Mouse (Mus musculus) 3T3-L1 (cell line): ENCODE measurements at regions not wholly inside any gene's neighbourhood (a gene's known extent, or its start where the extent isn't known, plus 50 kb on each side); places are given as distances from the start of the nearest gene placed in this dataset.
A peak's percentile ranks its signal among the peaks of the same experiment; 100 is the strongest.

ENCODE experiments used
- DNase-seq: peaks from one replicate; pipeline ENCODE4 v3.0.0-alpha.2; 2015; ENCODE audit warnings: low read depth, low spot score

DNA sequence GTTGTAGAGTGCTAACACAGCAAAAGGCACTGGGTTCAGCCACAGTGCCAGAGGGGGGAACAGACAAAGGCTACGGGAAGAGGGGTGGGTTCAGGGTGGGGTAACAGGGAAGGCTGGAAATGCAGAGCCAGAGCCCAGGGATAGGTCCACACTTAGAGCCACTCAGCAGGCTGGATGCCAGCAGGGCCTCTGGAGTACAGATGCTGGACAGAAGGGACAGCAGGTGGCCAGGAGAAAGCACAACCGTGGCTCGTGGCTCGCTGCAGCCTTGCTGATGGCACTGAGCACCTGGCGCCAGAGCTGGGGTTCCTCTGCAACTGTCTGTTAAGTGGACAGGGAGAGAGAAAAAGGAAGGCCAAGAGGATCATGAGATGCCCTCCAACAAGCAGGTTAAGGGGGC, 174.2 kb downstream of the Mroh4 start:
- DNase-seq: no peak

DNA sequence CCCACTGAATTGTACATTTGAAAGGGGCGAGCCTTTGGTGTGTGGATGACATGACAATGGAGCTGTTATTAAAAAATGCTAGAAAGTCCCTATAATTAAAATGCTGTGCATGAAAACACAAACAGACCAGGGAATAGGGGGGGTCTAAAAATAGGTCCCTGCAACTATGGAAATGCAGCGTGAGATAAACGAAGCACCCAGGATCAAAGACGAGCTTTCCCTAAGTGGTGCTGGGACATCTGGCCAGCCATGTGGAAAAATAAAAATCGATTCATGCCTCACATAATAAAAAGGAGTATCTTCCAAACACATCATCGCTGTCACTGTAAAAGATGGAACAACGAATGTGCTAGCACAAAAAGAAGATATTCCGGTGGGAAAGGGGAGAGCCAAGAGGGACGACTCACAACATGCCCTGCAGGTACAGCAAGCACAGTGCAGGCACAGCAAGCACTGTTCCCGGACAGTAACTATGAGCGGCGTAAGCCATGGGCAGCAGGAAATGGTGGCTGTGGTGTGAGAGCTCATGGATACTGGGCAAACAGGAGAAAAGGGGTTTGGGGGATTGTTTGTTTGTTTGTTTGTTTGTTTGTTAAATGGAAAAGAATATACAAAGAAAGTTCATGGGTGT, 176.7 kb downstream of the Mroh4 start:
- DNase-seq: no peak

DNA sequence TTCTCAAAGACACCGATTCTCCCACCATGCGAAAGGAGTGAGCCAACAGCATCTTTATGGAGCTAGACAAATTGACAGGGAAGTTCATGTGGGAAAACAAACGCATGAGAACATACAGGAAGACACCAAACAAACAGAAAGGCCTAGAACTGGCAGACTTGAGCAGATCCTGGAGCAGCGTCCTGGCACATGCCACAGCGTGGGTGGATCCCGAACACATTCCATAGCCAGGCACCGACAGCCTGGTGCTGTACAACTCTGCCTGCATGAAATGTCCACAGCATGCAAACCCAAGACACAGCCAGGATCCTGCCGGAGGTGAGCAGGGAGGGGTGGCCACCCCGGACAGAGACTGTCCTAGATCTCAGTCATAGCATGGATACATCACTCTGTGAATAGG, 177.2 kb downstream of the Mroh4 start:
- DNase-seq: no peak

DNA sequence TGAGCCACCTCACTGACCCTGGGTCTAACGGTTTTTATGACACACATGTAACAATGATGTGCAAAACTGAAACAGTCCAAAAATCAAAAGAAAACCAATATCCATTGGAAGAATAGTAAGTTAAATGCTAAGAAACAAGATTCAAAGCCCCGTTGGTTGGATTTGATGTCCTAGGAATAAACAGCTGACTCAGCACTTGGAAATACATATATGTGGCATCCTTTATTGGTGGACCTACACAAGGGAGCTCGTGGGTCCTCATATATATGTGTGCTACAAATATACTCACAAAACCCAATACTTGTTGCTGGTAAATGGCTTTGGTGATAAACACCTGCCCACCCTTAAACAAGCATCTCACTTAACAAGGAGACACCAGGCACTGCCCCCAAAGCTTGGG, 178.2 kb downstream of the Mroh4 start:
- no peak for DNase-seq

DNA sequence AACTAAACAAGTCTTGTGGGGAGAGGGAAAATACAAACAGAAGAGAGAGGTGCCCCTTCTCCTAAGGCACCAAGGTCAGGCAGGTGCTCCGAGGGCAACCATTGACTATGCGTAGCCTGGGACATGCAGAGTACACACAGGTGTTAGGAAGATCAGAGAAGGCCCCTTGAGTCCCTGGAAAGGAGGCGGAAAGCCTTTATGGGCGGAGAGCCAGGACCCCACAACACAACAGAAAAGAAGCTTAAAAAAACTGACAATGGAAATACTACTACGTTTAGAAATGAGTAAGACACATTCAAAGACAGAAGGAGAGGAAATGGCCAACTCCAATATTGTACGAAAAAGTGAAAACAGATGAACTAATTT, 179.5 kb downstream of the Mroh4 start:
- no peak for DNase-seq

DNA sequence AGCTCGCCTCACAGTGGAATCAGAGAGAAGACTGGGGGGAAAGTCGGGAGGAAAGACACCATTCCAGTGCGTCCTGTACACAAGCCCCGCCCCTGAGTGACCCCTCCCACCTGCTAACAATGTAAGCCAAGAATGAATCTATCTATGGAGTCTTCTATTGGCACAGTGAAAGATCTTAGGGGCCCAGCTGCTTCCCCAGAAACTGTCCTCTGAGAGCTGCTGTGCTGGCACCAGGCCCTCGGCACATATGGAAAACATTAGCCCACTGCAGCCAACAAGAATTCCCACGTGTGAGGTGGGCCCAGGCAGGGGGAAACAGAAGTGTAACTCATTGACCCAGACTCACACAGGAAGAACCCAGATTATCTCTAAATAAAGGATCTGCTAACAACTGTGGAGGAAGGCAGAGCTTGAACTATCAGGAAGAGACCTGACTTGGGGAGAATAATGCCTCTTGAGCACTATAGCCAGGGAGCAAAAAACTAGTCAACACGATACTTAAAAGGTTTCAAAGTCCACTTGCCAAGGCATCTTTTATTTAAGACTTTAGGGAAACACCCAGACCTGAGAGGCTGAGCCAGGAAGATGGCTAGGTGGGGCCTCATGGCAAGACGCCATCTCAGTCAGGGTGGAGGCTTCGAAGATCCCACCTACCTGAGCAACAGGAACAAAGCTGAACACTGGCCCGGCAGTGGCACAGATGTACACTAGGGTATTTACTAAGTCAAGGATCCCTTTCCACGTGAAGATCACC, 180.1 kb downstream of the Mroh4 start:
- DNase-seq: peak; percentile 47

DNA sequence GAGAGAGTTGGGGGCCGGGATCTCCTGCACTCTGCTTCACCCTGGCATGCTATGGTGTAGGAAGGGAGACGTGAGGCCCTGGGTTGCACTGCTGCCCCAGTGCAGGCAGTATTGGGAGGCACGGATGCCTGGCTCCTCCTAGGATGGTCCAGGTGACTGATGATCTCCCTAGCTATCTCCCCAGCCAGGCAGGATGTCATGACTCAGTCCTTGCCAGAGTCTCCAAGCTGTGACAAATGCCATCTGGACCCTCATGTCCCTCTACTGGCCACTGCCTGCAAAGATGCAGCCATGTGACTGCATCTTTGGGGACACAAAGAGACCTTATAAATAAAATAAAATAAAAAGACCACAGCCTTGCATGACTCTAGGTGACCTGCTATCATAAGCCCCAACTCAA, 181.6 kb downstream of the Mroh4 start:
- DNase-seq: no peak

DNA sequence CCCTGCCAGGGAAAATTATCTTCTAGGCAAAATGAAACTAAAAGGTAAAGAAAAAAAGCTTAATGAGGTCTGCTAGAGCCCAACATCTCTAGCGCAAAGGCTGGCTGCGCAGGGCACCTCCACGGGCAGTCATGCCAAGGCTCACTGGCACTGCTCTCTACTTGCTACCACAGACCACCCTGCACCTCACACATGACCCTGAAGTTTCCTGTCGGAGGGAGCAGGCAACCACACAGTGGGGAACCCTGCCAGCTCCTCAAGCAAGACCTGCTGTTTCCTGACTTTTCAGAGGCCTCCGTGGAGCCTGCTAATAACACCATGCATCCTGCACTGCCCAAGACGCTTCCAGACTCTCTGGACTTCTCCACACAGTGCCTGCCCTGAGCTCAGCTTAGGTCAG, 182.3 kb downstream of the Mroh4 start:
- DNase-seq: no peak

DNA sequence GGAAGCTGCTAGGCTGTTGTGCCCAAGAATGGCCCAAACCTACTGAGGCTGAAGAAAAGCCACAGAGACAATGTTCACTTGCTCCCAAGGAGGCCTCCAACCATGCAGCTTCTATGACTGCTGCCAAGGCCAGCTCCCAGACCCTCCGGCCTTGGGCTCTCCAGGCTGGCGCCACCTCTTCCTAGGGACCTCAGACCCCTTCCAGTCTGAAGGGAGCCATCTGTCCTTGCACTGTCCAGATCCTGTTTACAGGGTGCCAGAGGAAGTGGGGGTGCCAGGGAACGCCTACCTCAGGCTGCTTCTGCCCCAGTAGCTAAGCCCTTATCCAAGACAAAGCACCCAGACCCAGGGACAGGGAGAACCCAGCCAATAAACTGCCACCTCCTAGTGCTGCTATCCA, 183.7 kb downstream of the Mroh4 start:
- no peak for DNase-seq

DNA sequence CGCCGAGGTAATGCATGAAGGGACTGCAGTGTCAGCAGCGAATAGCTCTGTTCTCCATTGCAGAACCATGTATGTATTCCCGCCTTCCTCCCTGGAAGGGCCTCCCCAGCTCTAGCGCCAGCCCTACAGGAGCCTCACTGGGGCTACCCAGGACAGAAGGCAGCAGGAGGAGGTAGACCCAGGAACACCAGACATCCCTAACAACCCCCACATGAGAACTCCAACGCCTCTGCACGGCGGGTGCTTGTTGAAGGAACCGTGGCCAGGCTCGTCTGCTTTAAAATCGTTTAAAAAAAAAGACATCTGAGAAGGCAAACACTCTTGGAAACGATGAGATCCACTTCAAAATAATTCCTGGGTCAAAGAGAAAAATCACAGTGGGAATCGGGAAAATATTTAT, 194.3 kb downstream of the Mroh4 start:
- DNase-seq: no peak

DNA sequence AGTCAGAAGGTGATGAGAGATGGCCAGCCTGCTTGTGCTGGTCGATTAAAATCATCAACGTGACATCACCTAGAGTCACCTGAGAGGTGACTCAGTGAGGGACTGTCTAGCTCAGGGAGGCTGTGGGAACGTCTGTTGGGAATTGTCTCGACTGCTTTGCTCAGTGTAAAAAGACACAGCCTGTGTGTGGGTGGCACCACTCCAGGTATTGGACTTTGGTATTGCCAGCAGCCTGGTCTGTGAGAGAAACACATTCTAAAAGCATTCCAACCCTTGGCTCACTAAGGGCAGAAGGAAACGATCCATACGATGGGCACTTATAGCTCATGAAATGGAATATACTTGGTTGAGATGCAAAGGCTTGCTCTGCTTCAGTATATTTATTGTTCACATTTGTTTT, 209.2 kb downstream of the Mroh4 start:
- no peak for DNase-seq

DNA sequence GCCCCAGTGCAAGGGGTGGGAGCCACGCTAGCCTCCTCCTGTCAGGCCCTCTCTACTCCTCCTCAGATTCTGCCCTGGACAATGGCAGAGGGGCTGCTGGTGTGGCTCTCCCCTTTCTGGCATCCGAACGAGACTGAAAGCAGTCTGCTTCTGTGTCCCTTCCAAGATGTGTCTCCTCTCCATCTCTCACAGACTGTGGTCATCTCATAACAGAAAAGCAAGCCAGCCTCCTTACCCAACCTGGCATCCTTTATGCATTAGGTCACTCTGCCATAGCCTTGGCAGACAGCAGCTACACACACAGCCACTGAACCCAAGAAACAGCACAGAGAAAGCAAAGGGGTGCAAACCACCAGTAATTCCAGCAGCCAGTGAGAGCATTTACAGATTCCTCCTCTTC, 213.2 kb downstream of the Mroh4 start:
- DNase-seq: no peak

DNA sequence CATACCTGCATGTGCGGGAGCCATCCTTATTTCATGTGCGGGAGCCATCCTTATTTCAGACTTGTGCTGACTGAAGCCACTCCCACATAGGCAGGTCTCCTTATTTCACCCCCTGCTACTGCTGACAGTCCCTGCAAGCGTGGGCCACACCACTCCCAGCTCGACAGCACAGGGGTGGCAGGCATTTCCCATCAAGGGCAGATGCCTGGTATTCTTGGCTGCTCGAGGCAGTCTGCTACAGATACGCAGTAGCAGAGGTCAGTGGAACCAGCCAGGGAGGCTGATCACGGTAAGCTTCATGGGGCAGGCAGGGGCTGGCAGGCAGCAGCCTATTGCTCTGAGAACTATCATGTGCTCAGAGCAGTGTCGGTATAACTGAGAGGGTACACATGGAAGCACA, 215.6 kb downstream of the Mroh4 start:
- DNase-seq: no peak

DNA sequence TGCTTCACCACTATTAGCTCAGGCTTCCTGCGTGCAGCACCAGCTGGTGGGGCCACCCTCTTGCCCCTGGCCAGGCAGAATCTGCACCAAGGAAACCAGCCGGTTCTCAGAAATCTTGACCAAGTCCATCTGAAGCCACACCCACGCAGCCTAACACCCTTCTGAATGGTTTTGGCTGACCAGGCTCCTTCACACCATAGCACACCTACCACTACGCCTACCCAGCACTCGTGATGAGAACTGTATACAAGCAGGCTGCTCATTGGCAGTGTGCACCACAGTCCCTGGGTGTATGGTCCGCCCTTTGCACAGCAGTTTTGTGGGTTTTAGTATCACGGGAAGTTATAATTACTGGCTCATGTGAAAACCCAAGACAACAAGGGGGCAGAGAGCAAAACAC, 217.5 kb downstream of the Mroh4 start:
- DNase-seq: no peak

DNA sequence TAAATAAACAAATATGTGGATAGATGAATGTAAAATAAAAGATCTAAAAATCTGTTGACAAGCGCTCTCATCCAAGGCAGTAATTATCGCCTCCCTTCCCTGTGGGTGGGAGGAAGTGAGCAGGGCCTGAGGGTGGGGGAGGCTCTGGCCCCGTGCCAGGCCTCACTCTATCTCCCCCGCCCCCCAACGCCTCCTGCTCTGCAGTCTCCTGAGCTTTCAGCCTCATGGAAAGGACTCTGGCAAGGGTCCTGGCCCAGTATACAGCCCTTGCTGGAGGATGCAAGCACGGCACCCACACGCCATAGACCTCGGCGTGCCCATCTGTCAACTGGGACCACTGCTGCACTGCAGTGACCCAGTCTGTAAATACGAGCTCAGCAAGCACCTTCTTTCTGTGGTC, 222.9 kb downstream of the Mroh4 start:
- no peak for DNase-seq

DNA sequence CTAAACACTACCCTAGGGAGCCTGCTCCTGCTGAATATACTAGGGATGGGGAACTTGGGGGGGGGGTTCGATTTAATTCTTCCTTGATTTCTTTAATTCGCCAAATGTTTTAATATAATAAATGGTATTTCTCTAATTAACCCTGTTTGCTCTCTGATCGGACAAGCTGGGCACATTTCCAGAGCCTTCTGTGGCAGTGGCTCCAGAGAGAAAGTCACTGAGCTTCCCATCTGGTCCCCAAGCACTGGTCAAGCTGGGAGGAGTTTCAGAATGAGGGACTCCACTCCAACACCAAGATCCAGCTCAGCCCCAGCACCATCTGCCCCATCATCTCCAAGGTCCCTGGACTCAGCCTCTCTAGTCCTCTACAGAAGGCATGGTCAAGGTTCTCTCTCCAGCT, 223.9 kb downstream of the Mroh4 start:
- no peak for DNase-seq

DNA sequence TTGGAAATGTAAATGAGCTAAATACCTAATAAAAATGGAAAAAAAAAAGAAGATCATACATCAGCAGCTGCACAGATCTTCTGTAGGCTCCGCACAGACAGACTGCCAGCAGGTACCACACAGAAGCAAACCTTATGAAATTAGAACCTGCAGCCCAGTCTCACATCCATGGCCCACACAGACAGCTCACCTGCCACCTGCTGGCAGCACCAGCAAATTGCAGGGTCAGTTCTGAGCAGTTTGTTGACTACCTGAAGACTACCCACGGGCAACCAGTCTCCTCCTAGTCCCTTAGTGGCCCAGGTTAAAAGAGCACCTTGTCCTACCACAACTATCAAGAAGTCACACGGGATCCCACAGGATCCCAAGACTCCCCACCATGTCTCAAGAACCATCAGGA, 225.1 kb downstream of the Mroh4 start:
- DNase-seq: peak; percentile 36

DNA sequence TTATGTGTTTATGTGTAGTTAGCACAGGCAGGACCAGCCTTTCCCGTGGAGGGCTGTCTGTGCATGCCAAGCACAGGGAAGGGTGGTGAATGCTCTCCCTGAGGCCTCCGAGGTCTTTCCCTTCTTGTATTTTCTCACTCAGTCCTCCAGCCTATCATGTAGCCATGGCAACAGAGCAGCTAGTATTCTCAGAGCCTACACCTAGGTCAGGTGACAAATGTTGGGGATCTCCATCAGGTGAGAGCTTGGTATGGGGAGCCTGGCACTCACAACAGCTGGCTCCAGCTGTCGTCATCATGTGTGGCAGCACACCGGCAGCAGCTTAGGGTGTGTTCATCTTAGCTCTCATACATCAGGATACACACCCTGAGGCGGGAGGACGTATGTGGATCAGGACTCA, 231.3 kb downstream of the Mroh4 start:
- no peak for DNase-seq

DNA sequence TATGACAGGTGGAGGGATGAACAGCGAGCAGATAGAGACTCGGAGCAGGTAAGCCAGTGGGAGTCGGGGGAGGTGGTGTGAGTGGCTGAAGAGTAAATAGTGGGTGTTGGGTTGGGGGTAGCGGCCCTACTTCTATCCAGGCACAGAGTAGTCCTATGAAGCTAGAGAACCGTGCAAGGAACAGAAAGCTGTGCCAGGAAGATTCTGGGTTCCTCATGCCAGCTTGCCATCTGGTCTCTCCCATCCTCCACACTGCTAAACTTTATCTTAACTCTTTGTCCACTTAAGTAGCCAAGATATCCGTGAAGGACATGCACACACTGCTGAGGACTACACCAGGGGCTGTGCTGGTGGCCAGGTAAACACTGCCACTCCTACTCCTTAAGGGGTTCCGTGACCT, 234.9 kb downstream of the Mroh4 start:
- DNase-seq: no peak

DNA sequence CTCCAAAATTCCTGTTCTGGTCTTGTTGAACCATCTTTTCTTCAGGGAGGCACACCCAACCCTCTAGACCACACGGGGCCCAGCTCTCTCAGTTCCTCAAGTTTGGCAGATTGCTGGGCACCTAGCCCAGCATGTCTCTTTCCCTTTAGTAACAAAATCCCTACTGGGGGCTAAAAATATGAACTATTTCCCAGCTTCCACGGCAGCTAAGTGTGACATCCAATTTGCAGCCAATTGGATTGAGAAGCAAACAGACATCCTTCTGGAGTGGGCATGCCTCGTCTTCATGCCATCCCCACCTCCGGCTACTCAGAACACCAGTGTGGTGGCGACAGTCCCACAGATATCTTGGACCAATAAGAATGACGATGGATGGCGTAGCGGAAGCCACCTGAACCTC, 240.1 kb downstream of the Mroh4 start:
- DNase-seq: no peak

DNA sequence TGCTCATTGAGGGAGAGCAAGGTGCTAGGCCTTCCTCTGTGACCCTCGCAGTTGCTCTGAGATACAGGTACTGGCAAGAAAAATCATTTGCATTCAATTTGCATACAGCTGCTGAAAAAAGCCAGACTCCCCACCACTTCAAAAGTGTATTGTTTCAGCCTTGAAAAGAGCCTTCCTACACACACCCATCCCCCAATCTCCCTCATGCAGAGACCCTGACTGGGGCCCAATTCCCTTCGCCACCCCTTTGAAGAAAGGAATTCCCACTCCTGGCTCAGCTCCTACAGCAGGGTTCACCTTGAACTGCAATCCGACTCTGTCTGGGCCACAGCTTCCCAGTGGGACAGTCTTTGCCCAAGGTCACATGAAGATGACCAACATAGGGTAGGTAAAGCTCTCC, 248.6 kb downstream of the Mroh4 start:
- no peak for DNase-seq

DNA sequence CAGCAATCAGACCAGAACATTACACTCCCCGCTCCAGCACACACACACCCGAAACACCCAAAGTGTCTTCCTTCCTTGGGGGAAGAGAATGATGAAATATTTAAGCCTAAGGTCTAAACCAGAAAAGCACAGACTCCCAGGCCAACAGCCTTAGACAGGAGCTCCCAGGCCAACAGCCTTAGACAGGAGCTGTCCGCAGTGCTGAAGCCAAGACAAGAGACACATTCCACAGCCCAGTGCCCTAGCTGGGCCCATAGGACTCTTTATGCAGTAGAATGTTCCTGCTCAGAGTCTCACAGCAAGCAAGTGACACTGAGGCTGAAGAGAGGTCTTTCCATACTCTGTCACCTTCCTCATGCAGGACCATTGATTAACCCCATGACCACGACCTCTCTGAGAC, 253.6 kb downstream of the Mroh4 start:
- peak; percentile 70 for DNase-seq

DNA sequence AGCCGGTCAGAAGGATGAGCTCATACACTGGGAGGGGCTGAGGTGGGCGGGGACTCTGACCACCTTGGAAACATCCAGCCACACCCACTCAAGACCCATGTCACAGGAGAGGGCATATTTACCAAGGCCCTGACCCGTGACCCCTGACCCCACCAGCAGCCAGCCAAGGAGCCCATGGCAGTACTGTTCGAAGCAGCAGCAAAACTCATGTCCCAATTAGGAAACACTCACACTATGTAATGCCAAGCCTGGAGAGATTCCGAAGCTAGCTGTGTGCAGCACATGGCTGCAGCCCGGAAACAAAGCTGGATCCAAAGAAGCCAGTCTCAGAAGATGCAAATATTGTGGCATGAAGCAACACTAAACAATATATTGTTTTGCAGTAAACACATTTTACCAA, 256.8 kb downstream of the Mroh4 start:
- DNase-seq: no peak

DNA sequence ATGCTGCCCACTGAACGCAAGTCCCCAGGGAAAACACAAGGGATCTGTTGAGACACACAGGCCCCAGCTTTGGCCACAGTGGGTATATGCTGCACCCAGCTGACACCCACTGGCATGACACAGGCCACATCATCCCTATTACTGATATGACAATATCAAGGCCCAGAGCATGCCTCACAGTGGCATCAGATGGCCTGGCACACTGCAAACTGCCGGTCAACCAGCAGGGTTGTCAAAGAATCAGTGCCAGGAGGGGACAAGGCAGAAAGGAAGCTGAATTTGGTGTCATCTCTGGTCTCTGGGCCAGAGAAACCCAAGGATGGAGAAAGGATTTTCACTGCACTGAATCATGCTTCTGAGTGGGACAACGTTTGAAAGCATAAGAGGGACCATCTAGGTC, 266.7 kb downstream of the Mroh4 start:
- no peak for DNase-seq
